In genomic region chr8:94569419-94569818, GRCm38 (mm10) we compare ENCODE assay signal across 1 mouse cellular context.
TF ChIP-seq lines count a peak whose summit lies in the region.

No protein-coding gene starts in this region.

TF ChIP-seq in myocyte, 11 proteins besides CTCF, POLR2A, EP300 and RAD21:
- TF ChIP-seq REST (IDR thresholded peaks at IDR 0.05; ENCODE audit: insufficient read depth, insufficient read length) = no peak
- TF ChIP-seq TCF3 (IDR thresholded peaks at IDR 0.05; ENCODE audit: insufficient read length, low read depth) = no peak
- no peak for TF ChIP-seq MYOD1 (IDR thresholded peaks at IDR 0.05; ENCODE audit: control insufficient read depth in 1 of 3, insufficient read length in 2 of 3, low read depth in 2 of 3)
- no peak for TF ChIP-seq E2F4 (IDR thresholded peaks at IDR 0.05; ENCODE audit: insufficient read depth)
- peak; percentile 58; the same call in 1 of the 2 replicates for TF ChIP-seq CEBPB (IDR thresholded peaks at IDR 0.05; ENCODE audit: insufficient read depth, poor library complexity, severe bottlenecking)
- TF ChIP-seq USF1 (IDR thresholded peaks at IDR 0.05; ENCODE audit: low read depth) = no peak
- no peak for TF ChIP-seq MAX (IDR thresholded peaks at IDR 0.05; ENCODE audit: low read depth)
- no peak for TF ChIP-seq SRF (IDR thresholded peaks at IDR 0.05; ENCODE audit: control insufficient read depth, insufficient read length, low read depth)
- TF ChIP-seq MYOG (IDR thresholded peaks at IDR 0.05; ENCODE audit: control insufficient read depth in 1 of 3, insufficient read depth in 1 of 3, insufficient read length in 2 of 3, low read depth in 2 of 3) = peak in 1 of 3 experiments; percentile 26
